Mouse (Mus musculus): Measurements from ENCODE around the gene Cdkn3.
"Not testable (repeated sequence)": the region's sequence is repeated elsewhere in the genome, so short reads cannot be mapped to it uniquely, and the experiment has no call there.

Gene Cdkn3

DNA sequence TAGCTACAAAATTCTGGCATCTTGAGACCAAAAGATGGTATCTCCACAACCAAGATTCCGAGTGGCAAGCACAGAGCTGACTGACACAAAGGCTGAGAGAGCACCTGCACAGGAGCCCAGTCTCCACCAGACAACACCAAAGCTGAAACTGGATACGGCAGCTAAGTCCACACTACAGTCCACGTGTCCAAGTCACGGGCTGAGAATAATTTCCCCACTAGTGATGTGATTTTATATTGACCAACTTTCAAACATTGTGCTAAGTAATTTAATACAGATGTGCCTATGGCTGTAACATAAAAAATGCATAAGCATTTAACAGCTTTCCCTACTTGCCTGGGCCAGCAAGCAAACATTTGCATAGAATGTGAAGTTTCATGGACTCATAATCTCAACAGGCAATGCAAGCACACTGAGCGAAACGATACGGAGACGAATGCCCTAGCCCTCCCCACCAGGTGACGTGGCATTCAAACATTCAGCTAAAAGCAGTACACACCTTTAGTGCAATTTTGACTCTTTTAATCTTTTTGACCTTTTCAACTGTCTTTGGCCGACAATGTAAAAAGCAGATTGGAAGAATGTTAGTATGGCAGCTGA is 23.1 kb downstream of the Cdkn3 start:
- DNase-seq (ENCODE audit: low spot score in 2 of 2), result no peak

- no peak for DNase-seq (ENCODE audit: low spot score in 2 of 2)
These were observed 24.9 kb downstream of the Cdkn3 start for GRCm38 (mm10) chr14:46785247-46785646.

DNA sequence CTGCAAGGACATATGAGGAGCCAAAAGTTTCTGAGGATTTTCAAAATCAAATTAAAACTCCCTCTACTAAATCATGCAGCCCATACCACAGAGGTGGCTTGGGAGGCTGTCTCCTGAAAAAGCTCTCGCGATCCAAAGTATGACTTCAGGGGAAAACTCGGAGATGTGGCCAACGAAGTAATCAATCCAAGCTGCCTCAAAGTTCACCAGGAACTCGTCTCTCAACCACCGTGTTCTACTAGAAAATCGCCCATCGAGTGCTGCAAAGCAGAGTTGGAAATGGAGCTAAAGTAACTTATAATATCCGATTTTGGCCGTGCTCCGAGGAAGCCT is 27.1 kb downstream of the Cdkn3 start:
- no peak for DNase-seq (ENCODE audit: low spot score in 2 of 2)

DNA sequence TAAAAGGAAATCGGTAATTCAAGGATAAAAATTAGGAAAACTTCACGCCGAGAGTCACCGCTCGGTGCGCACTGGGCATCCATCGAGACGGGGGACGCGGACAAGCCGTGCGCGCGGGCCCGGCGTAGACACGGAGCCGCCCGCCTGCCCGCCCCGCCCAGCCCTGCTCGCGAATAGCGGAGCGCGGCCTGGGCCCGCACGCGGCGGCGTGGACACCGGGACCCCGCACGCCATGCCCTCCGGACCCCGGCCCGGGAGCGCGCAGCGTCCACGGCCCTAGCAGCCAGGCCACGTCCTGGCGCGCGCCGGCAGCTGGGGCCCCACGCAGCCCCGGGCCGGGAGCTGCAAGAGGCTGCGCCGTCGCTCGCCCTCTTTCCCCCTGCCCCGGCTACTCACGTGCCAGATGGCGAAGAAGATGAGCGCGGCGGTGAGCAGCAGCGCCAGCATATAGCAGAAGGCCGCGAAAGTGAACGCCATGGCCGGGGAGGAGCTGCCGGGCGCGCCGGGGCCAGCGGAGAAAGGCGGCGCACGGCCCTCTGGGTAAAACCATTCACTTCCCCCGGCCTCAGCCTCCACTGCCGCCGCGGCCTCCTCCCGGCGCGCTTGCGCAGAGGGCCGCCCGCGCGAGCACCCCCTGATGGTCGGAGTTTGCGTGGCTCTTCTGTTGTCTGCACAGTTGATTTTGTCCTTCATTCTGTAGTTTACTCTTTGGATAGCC is 27.6 kb downstream of the Cdkn3 start, which contains the start of gene Cnih1:
TSS of gene Cnih1 (minus strand) at position 625 of the 718 bp plus-strand sequence.
- peak; percentile 82 to 84 for DNase-seq (ENCODE audit: low spot score in 2 of 2)

DNA sequence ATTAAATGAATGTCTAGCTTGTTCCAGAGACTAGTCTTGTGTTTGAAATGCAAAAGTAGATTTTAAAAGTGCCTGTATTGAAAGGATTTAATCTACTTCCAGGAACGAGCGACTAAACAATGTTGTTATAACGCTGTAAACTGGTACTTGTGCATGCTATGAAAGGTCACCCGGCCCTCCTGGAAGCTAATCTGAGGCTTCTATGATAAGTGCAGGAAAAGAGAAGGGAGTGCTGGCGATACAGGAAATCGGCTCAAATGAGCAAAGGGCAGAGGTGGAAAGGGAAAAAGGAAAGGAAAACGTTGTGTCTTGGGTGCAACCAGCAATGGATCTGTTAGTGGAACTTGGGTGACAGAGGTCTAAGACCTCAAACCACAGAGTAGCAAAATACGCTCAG is 28.2 kb downstream of the Cdkn3 start:
- DNase-seq (ENCODE audit: low spot score in 2 of 2), result no peak

DNA sequence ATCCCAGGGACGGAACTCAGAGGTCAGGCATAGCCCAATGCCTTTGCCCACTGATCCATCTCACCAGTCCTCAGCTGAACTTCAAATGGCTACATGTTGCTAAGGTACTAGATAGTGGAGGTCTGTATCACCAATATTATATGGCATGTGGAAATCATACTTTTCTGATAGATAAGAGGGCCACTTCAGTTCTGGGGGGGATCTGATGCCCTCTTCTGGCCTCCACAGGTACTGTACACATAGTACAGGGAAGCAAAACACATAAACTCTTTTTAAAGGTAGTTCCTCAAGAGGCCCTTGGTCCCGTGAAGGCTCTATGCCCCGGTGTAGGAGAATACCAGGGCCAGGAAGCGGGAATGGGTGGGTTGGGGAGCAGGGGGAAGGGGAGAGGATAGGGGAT is 30.0 kb downstream of the Cdkn3 start:
- no peak for DNase-seq (ENCODE audit: low spot score in 2 of 2)

DNA sequence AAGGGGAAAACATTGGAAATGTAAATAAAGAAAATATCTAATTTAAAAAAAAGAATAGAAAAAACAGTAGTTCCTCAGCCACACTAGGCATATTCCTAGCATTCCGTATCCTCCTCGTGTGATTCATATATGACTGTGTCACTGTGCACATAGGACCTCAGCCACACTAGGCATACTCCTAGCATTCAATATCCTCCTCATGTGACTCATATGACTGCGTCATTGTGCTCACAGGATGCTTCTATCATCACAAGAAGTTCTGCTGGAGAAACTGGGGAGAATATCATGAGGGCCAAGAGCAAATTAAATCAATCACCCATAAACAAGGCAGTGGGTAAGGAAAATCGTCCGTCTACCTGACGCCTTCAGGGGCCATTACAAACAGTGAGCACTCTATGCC is 30.4 kb downstream of the Cdkn3 start:
- DNase-seq (ENCODE audit: low spot score in 2 of 2), result no peak

GRCm38 (mm10) chr14:46794157-46794556 is 33.8 kb downstream of the Cdkn3 start:
- no peak for DNase-seq (ENCODE audit: low spot score in 2 of 2)

DNA sequence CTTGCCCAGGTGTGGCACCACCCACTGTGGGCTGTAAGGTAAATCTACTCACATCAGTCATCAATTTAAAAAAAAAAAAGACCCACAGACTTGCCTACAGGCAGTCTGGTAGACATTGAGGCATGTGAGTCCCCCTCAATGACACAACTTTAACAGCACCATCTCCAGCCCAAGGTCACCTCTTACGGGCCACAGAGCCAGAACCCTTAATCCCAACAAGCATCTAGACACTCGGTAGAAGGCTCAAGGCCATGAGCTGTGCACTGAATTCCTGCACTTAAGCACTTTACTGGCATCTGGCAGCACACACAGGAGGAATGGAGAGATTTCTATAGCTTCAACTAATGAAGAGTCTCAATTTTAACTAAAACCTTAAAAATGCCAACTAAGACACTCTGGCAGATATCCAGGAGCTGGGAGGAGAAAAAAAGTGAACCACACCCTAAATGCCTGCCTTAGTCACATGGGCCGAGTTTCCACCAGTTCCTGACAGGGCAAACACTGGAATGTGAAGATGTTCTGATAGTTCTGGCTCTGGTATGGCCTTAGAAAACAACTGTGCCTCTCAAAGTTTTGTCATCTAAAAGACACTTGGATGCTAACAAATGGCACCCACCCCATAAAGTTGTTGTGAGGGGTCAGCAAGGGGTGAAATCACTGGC is 40.5 kb downstream of the Cdkn3 start:
- DNase-seq (ENCODE audit: low spot score in 2 of 2), result no peak

DNA sequence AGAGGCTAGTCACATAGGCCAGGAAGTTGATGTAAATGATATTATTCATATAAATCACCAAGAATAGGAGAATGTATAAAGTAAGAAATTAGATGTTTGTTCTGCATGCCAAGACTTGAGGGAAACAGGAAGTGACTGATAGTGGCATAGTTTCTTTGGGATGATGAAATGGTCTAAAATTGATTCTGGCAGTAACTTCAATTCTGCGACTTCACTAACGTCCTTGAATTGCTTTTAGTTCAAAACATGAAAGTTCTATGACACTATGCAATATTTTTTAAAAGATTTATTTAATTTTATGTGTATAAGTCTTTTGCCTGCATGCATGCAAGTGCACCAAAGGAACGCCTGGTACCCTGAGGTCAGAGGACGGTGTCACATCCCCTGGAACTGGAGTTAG is 42.9 kb downstream of the Cdkn3 start:
- no peak for DNase-seq (ENCODE audit: low spot score in 2 of 2)

- no peak for DNase-seq (ENCODE audit: low spot score in 2 of 2)
These were observed 43.5 kb downstream of the Cdkn3 start for GRCm38 (mm10) chr14:46803791-46804190.

- no peak for DNase-seq (ENCODE audit: low spot score in 2 of 2)
These were observed 45.8 kb downstream of the Cdkn3 start for GRCm38 (mm10) chr14:46806186-46806585.

DNA sequence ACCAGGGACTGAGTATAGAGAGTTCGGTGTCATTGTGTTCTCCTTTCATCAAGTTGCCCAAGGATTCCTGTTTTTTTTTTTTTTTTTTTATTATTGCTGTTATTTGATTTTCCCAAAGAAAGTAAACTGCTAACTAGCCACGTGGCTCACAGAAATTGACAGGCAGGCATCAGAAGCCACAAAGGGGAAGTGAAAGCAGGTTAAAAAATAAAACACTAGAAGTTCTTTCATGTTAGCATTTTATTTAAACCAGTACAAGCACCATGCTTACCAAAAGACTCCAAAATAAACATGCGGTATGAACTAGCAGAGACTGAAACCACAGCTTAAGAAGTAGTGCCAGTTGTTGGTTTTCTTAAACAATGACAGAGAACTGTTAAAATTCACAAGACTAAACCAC is 47.6 kb downstream of the Cdkn3 start:
- no peak for DNase-seq (ENCODE audit: low spot score in 2 of 2)

- DNase-seq (ENCODE audit: low spot score in 2 of 2), result no peak
These were observed 55.3 kb downstream of the Cdkn3 start for GRCm38 (mm10) chr14:46815640-46816039.

DNA sequence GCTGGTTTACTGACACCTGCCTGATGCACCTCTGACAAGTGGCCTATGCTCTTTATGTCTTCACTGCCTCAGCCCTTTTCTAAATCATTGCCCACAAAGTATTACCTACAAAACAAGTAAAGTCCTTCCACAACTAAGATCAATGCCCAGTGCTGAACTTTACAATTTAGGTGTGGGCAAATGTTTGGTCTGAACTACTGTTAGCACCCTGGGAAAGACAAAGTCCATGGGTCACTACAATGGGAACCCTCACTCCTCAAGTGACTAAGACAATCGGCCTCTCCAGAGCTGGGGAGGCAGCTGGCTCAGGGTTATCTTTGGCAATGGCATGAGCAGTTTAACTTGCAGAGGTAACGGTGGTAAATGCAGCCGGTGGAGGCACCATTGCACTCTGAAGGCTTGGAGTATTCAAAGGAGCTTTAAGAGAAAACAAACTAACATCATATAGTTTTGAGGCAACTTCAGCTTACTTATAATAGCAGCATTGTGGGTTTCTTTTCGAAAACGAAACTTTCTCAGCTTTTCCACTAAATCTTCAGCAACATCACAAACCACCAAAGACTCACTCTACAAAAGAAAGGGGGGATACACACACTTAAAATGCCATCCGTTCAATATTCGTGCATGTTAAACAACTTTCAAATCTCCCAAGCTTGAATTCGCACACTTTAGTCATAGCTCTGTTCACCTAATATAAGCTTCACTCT is 56.7 kb downstream of the Cdkn3 start:
- DNase-seq (ENCODE audit: low spot score in 2 of 2), result no peak

GRCm38 (mm10) chr14:46818743-46819142 is 58.4 kb downstream of the Cdkn3 start:
- no peak for DNase-seq (ENCODE audit: low spot score in 2 of 2)

DNA sequence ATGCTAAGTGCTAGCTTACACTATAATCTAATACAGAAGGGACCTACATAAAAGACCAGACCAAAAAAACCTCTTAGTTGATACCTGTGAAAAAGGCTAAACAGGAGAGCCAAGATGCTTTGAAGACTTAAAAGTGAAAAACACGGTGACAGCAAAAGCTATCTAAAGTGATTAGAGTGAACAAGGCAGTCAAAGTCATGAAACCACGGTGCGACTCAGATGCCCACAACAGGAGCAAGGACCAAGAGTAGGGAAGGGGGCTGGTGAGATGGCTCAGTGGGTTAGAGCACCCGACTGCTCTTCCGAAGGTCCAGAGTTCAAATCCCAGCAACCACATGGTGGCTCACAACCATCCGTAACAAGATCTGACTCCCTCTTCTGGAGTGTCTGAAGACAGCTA is 59.6 kb downstream of the Cdkn3 start:
- DNase-seq (ENCODE audit: low spot score in 2 of 2), result not testable (repeated sequence)
